Mouse (Mus musculus) CH12.LX (cell line): ENCODE measurements at regions not wholly inside any gene's neighbourhood (a gene's known extent, or its start where the extent isn't known, plus 50 kb on each side); places are given as distances from the start of the nearest gene placed in this dataset.

Experiments
- DNase-seq: peaks from one replicate; pipeline ENCODE4 v3.0.0-alpha.2; 2013; ENCODE audit errors: extremely low read depth
- H3K27ac ChIP-seq: 2 replicates; pipeline ENCODE4 v1.5.1; 2012; ENCODE audit warnings: low read depth, mild to moderate bottlenecking, control low read depth, moderate library complexity; ENCODE audit not compliant: insufficient read depth
- H3K27me3 ChIP-seq: replicated peaks from 2 replicates; pipeline ENCODE3; 2012; ENCODE audit warnings: inconsistent platforms
- H3K36me3 ChIP-seq, 2 experiments: replicated peaks in 1 of 2; 2 replicates each; pipeline versions ENCODE3 to v1.6.1; 2012; ENCODE audit warnings: inconsistent platforms in 1 of 2, low read length in 1 of 2, mild to moderate bottlenecking in 1 of 2, mixed read lengths in 1 of 2, moderate library complexity in 1 of 2; ENCODE audit not compliant: control insufficient read depth in 1 of 2, insufficient read depth in 1 of 2
- H3K4me1 ChIP-seq, 2 experiments: 2 replicates each; pipeline ENCODE4 v1.6.1; 2012; ENCODE audit warnings: inconsistent platforms in 1 of 2, moderate library complexity in 1 of 2; ENCODE audit not compliant: insufficient read depth in 2 of 2, control insufficient read depth in 1 of 2
- H3K4me2 ChIP-seq: 2 replicates; pipeline ENCODE4 v1.6.1; 2012; ENCODE audit warnings: low read depth, mild to moderate bottlenecking, control low read depth; ENCODE audit not compliant: poor library complexity, insufficient read depth, severe bottlenecking
- H3K4me3 ChIP-seq, 3 experiments: fragments of 150-350 bp in 1 of 3; sonication (generic) in 1 of 3; replicated peaks in 1 of 3; 2 replicates each; pipeline versions ENCODE3 to v1.5.1; 2011 to 2012; ENCODE audit warnings: low read depth in 2 of 3, low read length in 2 of 3, mild to moderate bottlenecking in 2 of 3, moderate library complexity in 2 of 3, control low read depth in 1 of 3, improper control_type of control experiment in 1 of 3, inconsistent platforms in 1 of 3, mixed read lengths in 1 of 3; ENCODE audit not compliant: poor library complexity in 1 of 3
- H3K79me2 ChIP-seq: replicated peaks from 2 replicates; pipeline ENCODE4 v1.6.1; 2012; ENCODE audit warnings: mild to moderate bottlenecking, moderate library complexity; ENCODE audit not compliant: control insufficient read depth, poor library complexity, insufficient read depth, severe bottlenecking; ENCODE audit errors: extremely low read depth
- H3K9ac ChIP-seq: 2 replicates; pipeline ENCODE4 v1.6.1; 2012; ENCODE audit warnings: low read depth, mild to moderate bottlenecking, control low read depth, moderate library complexity; ENCODE audit not compliant: insufficient read depth
- H3K9me3 ChIP-seq: replicated peaks from 2 replicates; pipeline ENCODE3; 2012; ENCODE audit warnings: low read length, inconsistent platforms, mixed read lengths
- BHLHE40 ChIP-seq: IDR thresholded peaks from 2 replicates; pipeline ENCODE4 v1.6.1; 2011; ENCODE audit warnings: mild to moderate bottlenecking, low read depth, low read length, improper control_type of control experiment
- CTCF ChIP-seq, 2 experiments: IDR thresholded peaks in 1 of 2; conservative IDR thresholded peaks in 1 of 2; 2 replicates each; pipeline ENCODE4 v1.5.1; 2011 to 2012; ENCODE audit warnings: low read depth in 2 of 2, low read length in 2 of 2, improper control_type of control experiment in 1 of 2, inconsistent platforms in 1 of 2, mild to moderate bottlenecking in 1 of 2, moderate library complexity in 1 of 2
- ELF1 ChIP-seq: IDR thresholded peaks from 2 replicates; pipeline ENCODE4 v1.6.1; 2014; ENCODE audit warnings: low read depth, mild to moderate bottlenecking, inconsistent platforms, low read length, improper control_type of control experiment
- EP300 ChIP-seq: IDR thresholded peaks from 2 replicates; pipeline ENCODE4 v1.6.1; 2011; ENCODE audit warnings: low read length, improper control_type of control experiment
- ETS1 ChIP-seq: conservative IDR thresholded peaks from 2 replicates; pipeline ENCODE4 v1.6.1; 2012; ENCODE audit warnings: low read depth, mild to moderate bottlenecking, inconsistent platforms, low read length, improper control_type of control experiment, moderate library complexity
- GABPA ChIP-seq: IDR thresholded peaks from 2 replicates; pipeline ENCODE4 v1.6.1; 2012; ENCODE audit warnings: low read depth, low read length, improper control_type of control experiment, inconsistent platforms; ENCODE audit not compliant: insufficient replicate concordance
- IRF4 ChIP-seq: IDR thresholded peaks from 2 replicates; pipeline ENCODE4 v1.6.1; 2014; ENCODE audit warnings: low read depth, mild to moderate bottlenecking, inconsistent platforms, low read length, improper control_type of control experiment
- MAX ChIP-seq: IDR thresholded peaks from 2 replicates; pipeline ENCODE4 v1.6.1; 2011; ENCODE audit warnings: low read length, improper control_type of control experiment
- MXI1 ChIP-seq: IDR thresholded peaks from 2 replicates; pipeline ENCODE4 v1.6.1; 2011; ENCODE audit warnings: mild to moderate bottlenecking, low read depth, low read length, improper control_type of control experiment
- RAD21 ChIP-seq: IDR thresholded peaks from 2 replicates; pipeline ENCODE4 v1.6.1; 2011; ENCODE audit warnings: low read depth, mild to moderate bottlenecking, low read length, improper control_type of control experiment, moderate library complexity
- RCOR1 ChIP-seq: conservative IDR thresholded peaks from 2 replicates; pipeline ENCODE4 v1.6.1; 2012; ENCODE audit warnings: low read depth, mild to moderate bottlenecking, inconsistent platforms, low read length, improper control_type of control experiment
- SIN3A ChIP-seq: IDR thresholded peaks from 2 replicates; pipeline ENCODE4 v1.6.1; 2012; ENCODE audit warnings: low read length, improper control_type of control experiment, inconsistent platforms
- SMC3 ChIP-seq: IDR thresholded peaks from 2 replicates; pipeline ENCODE4 v1.6.1; 2011; ENCODE audit warnings: low read depth, low read length, improper control_type of control experiment
- TCF12 ChIP-seq: IDR thresholded peaks from 2 replicates; pipeline ENCODE4 v1.6.1; 2014; ENCODE audit warnings: low read depth, mild to moderate bottlenecking, inconsistent platforms, low read length, improper control_type of control experiment
- UBTF ChIP-seq: IDR thresholded peaks from 2 replicates; pipeline ENCODE4 v1.6.1; 2012; ENCODE audit warnings: low read depth, mild to moderate bottlenecking, inconsistent platforms, low read length, improper control_type of control experiment, moderate library complexity
- USF1 ChIP-seq: IDR thresholded peaks from 2 replicates; pipeline ENCODE4 v1.6.1; 2014; ENCODE audit warnings: low read depth, mild to moderate bottlenecking, inconsistent platforms, low read length, improper control_type of control experiment
- ZC3H11A ChIP-seq: IDR thresholded peaks from 2 replicates; pipeline ENCODE4 v1.6.1; 2012; ENCODE audit warnings: low read depth, mild to moderate bottlenecking, inconsistent platforms, low read length, improper control_type of control experiment
- ZMIZ1 ChIP-seq: IDR thresholded peaks from 2 replicates; pipeline ENCODE4 v1.6.1; 2012; ENCODE audit warnings: low read depth, mild to moderate bottlenecking, inconsistent platforms, low read length, improper control_type of control experiment
- ZNF384 ChIP-seq: IDR thresholded peaks from 2 replicates; pipeline ENCODE4 v1.6.1; 2012; ENCODE audit warnings: low read depth, low read length, improper control_type of control experiment, inconsistent platforms
- dilution Hi-C: fragments of 300-500 bp; cut with MboI; formaldehyde crosslinking; loops from 2 replicates; pipeline ENCODE4 v1.14.3; 2020; ENCODE audit warnings: low sequenced_read_pairs; ENCODE audit not compliant: extremely low pct_unique_long_range_greater_than_20kb, extremely low pct_ligation_motif_present
- in situ Hi-C: fragments of 300-500 bp; cut with MboI; formaldehyde crosslinking; loops from 3 replicates; pipeline ENCODE4 v1.14.3; 2019; ENCODE audit warnings: low sequenced_read_pairs, low pct_ligation_motif_present, low pct_unique_long_range_greater_than_20kb, mixed read lengths

DNA sequence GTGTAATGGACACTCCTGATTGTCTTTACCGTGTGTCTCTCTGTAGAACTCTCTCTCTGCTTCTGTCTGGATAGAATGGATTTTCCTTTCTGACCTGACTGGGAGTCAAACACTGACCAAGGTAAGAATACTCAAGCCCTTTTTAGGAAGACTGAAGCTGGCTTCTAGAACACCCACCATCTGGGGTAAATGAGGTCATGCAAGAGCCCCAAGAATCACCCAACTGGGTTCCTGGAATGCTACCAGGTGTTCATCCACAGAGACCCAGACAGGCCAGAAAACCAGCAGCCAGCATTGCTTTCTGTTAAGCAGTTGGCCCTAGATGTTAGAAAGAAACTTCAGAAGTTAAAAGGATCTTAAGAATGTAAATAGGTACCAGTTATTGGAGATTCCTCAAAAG, 122.2 kb downstream of the Suds3 start:
- H3K27ac ChIP-seq: no peak overlapping the region
- H3K9me3 ChIP-seq: peaks cover 75% of the 10 kb centered on the region
- H3K9ac ChIP-seq: no peak overlapping the region
- in situ Hi-C loops: no loop called here
- dilution Hi-C loops: no loop called here
- H3K79me2 ChIP-seq: no peaks in the 10 kb centered on the region
- no peak overlapping the region for H3K4me2 ChIP-seq
- no peak for DNase-seq
- H3K36me3 ChIP-seq: no peaks in the 10 kb centered on the region
- no peak for TF ChIP-seq TCF12
- TF ChIP-seq GABPA: no peak
- TF ChIP-seq BHLHE40: no peak
- no peak for TF ChIP-seq SMC3
- TF ChIP-seq RCOR1: no peak
- TF ChIP-seq USF1: no peak
- no peak for TF ChIP-seq ELF1
- TF ChIP-seq ETS1: no peak
- H3K4me3 ChIP-seq: no peak overlapping the region
- no peaks in the 10 kb centered on the region for H3K4me1 ChIP-seq
- H3K27me3 ChIP-seq: no peaks in the 10 kb centered on the region

DNA sequence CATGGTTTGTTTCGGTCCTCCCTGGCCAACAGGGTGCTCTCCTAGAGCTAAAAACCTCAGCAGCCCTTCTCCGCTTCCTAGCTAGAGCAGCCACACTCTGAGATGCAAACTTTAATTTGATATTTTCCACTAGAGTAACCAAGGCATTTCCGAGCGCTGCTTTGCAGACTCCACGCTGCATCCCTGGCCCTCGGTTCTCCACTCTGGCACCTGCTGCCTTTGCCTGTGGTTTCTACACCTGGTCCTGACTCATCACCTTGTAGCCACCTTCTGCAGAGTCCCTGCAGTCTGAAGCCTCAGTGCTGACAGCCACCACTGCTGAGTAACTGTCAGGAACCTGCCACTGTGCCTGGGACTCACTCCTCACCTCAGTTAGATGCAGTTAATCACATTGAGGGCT, 124.5 kb downstream of the Suds3 start:
- in situ Hi-C loops (no loop called here), dilution Hi-C loops (no loop called here)
- Histone ChIP-seq H3K9ac (no peak overlapping the region), H3K4me1 (no peaks in the 10 kb centered on the region), H3K27ac (no peak overlapping the region), H3K9me3 (peaks cover 63% of the 10 kb centered on the region), H3K27me3 (no peaks in the 10 kb centered on the region), H3K79me2 (no peaks in the 10 kb centered on the region), H3K4me2 (no peak overlapping the region), H3K36me3 (no peaks in the 10 kb centered on the region), H3K4me3 (no peak overlapping the region)
- TF ChIP-seq USF1 (no peak), CTCF (conservative IDR thresholded peaks at IDR 0.05 in 1 of 2, IDR thresholded peaks at IDR 0.05 in 1 of 2; ENCODE audit: low read depth in 2 of 2, low read length in 2 of 2) (no peak), UBTF (no peak), MXI1 (no peak), RAD21 (no peak), MAX (no peak), IRF4 (no peak), ZNF384 (no peak), ZMIZ1 (no peak), ZC3H11A (no peak), GABPA (no peak), BHLHE40 (no peak), SMC3 (no peak), SIN3A (no peak), EP300 (no peak)
- no peak for DNase-seq
